Mouse (Mus musculus) cerebellum, adult 11 months (tissue): ENCODE data around the gene Rb1.

Experiments
- DNase-seq: peaks from one replicate; pipeline ENCODE4 v3.0.0; 2022

The Rb1 gene

GRCm38 (mm10) chr14:73257348-73257747, 68.3 kb downstream of the Rb1 start:
- DNase-seq = no peak

GRCm38 (mm10) chr14:73255426-73255970, 70.1 kb downstream of the Rb1 start:
- no peak for DNase-seq

GRCm38 (mm10) chr14:73254412-73254811, 71.2 kb downstream of the Rb1 start:
- DNase-seq = no peak

- DNase-seq = no peak
Observed at GRCm38 (mm10) chr14:73253453-73254251, 72.0 kb downstream of the Rb1 start.

GRCm38 (mm10) chr14:73252276-73252675, 73.3 kb downstream of the Rb1 start:
- no peak for DNase-seq

- DNase-seq = no peak
Observed at GRCm38 (mm10) chr14:73250056-73250455, 75.6 kb downstream of the Rb1 start.

- DNase-seq = no peak
Observed at GRCm38 (mm10) chr14:73244061-73244597, 81.5 kb downstream of the Rb1 start.

- no peak for DNase-seq
Observed at GRCm38 (mm10) chr14:73239857-73240256, 85.8 kb downstream of the Rb1 start.

- DNase-seq = no peak
Observed at GRCm38 (mm10) chr14:73239291-73239690, 86.3 kb downstream of the Rb1 start.

- no peak for DNase-seq
Observed at GRCm38 (mm10) chr14:73238498-73239250, 86.9 kb downstream of the Rb1 start.

GRCm38 (mm10) chr14:73237848-73238321, 87.7 kb downstream of the Rb1 start, which contains the start of gene Lpar6:
TSS of gene Lpar6 (plus strand) at chr14:73237895.
- no peak for DNase-seq

- DNase-seq = no peak
Observed at GRCm38 (mm10) chr14:73234468-73235031, 91.1 kb downstream of the Rb1 start.

GRCm38 (mm10) chr14:73231286-73231982, 94.2 kb downstream of the Rb1 start:
- DNase-seq = no peak

GRCm38 (mm10) chr14:73226849-73227248, 98.8 kb downstream of the Rb1 start:
- DNase-seq = no peak

- DNase-seq = no peak
Observed at GRCm38 (mm10) chr14:73226346-73226745, 99.3 kb downstream of the Rb1 start.

GRCm38 (mm10) chr14:73222316-73222970, 103.2 kb downstream of the Rb1 start:
- DNase-seq = no peak

GRCm38 (mm10) chr14:73217062-73217461, 108.6 kb downstream of the Rb1 start:
- no peak for DNase-seq

- DNase-seq = no peak
Observed at GRCm38 (mm10) chr14:73211477-73211876, 114.1 kb downstream of the Rb1 start.

- DNase-seq = no peak
Observed at GRCm38 (mm10) chr14:73210196-73210595, 115.4 kb downstream of the Rb1 start.

- DNase-seq = no peak
Observed at GRCm38 (mm10) chr14:73209262-73209661, 116.4 kb downstream of the Rb1 start.

GRCm38 (mm10) chr14:73204016-73204415, 121.6 kb downstream of the Rb1 start:
- DNase-seq = no peak

- DNase-seq = no peak
Observed at GRCm38 (mm10) chr14:73201447-73201846, 124.2 kb downstream of the Rb1 start.
